Mouse (Mus musculus): ENCODE measurements around the gene Tfdp2.
A peak's percentile ranks its signal among the peaks of the same experiment; 100 is the strongest.

The Tfdp2 gene

GRCm38 (mm10) chr9:96228285-96228684 is 32.2 kb downstream of the Tfdp2 start:
- DNase-seq (ENCODE audit: extremely low spot score), result no peak

DNA sequence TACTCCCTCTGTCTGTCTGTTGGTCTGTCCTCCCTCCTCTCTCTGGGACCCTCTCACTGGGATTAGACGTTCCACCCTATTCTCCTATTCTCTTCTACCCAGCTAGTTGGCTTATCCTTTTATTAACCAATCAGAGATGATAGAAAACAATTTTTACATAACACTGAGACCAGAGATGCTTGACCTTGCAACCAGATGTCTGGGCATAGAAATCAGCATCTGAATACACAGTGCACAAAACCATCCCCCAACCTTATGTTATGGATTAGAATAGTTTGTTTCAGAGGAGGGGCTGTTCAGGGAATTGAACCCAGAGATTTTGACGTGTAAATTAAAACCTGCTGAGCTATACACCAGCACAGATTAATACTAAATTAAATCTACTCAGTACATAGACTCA is 34.2 kb downstream of the Tfdp2 start:
- DNase-seq (ENCODE audit: extremely low spot score), result no peak

DNA sequence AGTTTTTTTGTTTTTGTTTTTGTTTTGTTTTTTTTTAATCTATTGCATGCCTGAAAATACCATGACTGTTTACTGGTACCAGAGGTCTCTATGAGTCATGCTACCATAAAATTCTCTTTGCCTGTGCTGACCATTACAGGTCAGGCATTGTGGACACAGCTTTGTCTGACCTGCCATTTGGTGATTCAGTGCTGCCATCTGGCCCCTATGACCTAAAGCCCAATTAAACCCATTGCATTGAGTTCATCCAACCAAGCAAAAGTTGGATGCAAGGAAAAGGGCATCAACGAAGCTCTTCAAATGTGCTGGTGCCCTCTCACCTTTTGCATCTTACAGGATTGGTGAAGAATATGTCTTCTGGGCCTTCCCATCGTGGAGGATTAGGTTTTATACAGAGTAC is 39.4 kb downstream of the Tfdp2 start:
- peak; percentile 30 for DNase-seq (ENCODE audit: extremely low spot score)

- DNase-seq (ENCODE audit: extremely low spot score), result no peak
Observed at GRCm38 (mm10) chr9:96237391-96237790, 41.3 kb downstream of the Tfdp2 start.

GRCm38 (mm10) chr9:96238286-96238685 is 42.2 kb downstream of the Tfdp2 start:
- DNase-seq (ENCODE audit: extremely low spot score), result peak; percentile 48

DNA sequence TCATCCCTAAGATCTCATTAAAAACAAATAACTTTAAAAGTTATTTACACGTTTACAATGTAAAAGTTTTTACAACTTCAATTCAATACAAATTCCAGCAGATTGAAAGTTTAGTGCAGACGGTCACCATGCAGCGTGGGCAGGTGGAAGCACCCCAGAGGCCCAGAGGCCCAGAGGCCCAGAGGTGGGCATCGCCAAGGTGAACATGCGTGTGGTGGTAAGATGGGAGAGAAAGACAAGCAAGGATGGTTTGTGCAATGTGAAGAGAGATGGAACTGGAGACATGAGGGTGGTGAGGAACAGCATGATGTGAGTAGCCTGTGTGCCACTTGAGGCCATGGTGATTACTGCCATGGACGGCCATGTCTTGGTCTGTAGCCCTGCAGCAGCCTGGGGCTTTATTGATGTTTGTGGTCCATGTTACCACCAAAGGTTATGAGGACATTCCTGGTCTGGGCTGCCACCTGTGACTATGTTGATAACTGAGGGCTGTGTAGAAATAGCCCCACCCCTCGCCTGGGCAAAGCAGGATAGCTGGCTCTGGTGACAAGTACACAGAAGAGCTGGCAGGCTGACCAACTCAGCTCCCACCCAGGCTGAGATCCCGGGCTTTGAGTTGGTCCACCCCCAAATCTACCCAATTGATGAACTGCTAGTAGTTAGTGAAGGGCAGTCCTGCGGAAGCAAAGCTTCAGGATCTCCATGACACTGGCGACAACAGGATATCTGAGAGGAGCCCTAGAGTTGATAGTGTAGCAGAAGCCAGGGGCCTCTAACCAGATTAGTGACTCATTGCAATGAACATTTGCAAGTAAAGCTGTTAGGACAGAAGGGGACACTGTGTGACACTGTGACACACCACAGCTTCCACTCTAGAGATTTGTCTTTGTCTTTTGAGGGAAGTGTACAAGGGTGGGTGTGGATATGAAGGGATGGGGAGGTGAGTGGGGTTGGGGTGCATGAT is 45.3 kb downstream of the Tfdp2 start:
- DNase-seq (ENCODE audit: extremely low spot score), result no peak

DNA sequence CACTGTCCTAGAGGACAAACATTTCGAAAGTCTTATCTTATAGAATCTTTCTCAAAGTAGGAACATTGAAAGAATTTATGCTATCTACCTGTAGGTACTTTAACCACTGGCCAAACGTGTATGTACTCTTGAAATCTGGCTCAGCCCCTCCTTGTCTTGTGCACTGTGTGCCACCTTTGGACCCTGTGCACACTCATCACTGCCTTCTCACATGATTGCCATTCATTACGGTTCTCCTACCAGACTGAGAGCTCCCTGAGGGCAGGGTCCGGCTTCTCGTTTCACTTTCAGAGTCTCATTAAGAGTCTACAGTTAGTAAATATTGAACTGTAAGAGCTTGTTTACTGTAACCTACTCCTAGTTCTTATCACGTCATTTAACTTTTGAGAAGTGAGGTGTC is 47.8 kb downstream of the Tfdp2 start:
- DNase-seq (ENCODE audit: extremely low spot score), result no peak

DNA sequence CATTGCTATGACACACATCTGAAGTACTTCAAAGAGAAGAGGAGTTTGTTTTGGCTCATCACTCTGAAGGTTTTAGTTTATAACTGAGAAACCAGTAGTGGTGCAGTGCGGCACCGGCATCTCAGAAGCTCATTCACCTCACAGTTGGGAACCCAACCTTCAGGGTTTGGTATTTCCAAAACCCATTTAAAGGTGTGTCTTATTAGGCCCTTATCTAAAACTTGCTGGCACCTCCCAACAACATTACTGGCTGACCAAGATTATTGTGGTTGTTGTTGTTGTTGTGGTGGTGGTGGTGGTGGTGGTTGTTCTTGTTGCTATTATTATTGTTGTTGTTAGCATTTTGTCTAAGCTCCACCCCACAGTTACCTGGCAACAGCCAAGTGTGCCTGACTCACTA is 58.7 kb downstream of the Tfdp2 start:
- DNase-seq (ENCODE audit: extremely low spot score), result no peak

GRCm38 (mm10) chr9:96258478-96258877 is 62.4 kb downstream of the Tfdp2 start:
- DNase-seq (ENCODE audit: extremely low spot score), result peak; percentile 65

- DNase-seq (ENCODE audit: extremely low spot score), result peak; percentile 63
Observed at GRCm38 (mm10) chr9:96259017-96259512, 63.0 kb downstream of the Tfdp2 start.

DNA sequence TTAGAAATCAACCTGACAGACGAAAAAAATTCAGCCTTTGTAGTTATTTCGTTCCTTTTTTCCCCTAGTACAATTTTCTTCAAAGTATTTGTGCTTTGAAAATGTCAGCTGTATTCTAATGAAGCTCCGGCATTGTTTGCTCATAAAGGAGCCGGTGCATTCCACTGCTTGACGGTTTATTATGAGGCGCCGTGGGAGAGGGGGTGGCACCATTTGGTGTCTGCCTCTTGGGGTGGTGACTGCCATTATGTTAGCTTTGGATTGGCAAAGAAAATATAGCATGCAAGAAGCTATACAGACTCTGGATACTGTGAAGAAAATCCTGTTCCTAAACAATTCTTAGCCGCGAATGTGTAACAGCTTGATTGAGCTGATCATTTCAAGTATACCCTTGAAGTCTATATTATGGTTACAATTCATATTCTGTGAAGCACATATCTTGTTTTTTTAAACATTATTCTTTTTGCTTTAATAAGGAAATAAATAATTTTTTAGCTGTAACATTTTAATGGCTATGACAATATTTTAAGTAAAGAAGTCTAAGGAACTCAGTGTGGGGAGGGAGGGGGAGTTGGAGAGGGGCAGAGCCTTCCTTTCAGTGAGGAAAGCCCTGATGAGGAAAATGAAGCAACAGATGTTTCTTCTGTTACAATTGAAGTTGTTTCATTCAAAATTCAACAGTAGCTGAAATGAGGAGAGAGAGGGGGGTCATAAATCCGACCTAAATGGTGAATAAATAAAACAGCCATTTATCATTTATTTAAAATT is 63.9 kb downstream of the Tfdp2 start:
- peak; percentile 39 for DNase-seq (ENCODE audit: extremely low spot score)

DNA sequence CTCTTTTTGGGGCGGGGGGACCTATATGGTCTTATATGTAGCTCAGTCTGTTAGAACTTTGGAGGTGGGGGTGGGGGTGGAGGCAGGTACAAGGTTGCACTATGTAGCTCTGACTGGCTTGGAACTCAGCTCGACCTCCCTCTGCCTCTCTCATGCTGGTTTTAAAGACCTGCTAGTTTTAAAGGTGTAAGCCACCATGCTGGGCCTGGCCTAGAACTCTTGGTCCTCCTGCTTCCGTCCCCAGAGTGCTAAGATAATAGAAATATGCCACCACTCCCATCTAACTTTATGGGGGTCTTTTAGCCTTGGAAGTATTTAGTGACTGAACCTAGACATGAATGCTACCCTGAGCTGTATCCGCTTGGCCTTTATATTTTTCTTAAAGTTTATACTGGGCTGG is 65.0 kb downstream of the Tfdp2 start:
- no peak for DNase-seq (ENCODE audit: extremely low spot score)

- no peak for DNase-seq (ENCODE audit: extremely low spot score)
Observed at GRCm38 (mm10) chr9:96261980-96262379, 65.9 kb downstream of the Tfdp2 start.

DNA sequence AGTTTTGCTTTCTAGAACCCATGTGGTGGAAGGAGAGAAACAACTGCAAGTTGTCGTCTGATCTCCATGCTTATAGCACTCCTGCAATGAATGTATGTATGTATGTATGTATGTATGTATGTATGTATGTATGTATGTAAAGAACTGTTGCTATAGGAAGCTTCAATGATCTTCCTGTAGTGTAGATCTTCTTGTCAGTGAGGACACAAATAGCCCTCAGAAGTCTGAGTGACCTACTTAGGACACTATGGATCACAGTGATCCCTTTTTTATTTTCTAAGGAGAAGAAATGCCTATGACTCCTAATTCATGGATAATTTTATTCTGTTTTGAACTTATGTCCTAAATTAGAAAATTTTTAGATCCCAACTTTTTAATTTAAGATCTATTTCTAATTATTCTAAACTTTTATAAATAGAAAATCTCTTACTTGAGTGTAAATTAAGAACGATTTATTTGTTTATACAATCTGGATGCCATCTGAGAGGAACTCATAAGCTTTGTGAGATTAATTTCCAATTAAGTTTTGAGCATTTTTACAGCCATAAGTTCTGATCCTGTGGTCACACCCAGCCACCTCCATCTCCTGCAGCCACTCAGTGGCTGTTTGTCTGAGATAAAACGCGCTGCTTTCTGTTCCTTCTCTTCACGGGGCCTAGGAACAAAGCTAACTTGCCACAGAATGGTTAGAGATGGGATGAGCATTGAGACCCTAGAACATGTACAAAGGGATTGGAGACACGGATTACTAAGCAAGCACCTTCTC is 70.9 kb downstream of the Tfdp2 start:
- DNase-seq (ENCODE audit: extremely low spot score), result no peak

GRCm38 (mm10) chr9:96267559-96267948 is 71.5 kb downstream of the Tfdp2 start:
- no peak for DNase-seq (ENCODE audit: extremely low spot score)

- DNase-seq (ENCODE audit: extremely low spot score), result no peak
Observed at GRCm38 (mm10) chr9:96269726-96270125, 73.7 kb downstream of the Tfdp2 start.

GRCm38 (mm10) chr9:96275543-96275942 is 79.5 kb downstream of the Tfdp2 start:
- DNase-seq (ENCODE audit: extremely low spot score), result no peak

DNA sequence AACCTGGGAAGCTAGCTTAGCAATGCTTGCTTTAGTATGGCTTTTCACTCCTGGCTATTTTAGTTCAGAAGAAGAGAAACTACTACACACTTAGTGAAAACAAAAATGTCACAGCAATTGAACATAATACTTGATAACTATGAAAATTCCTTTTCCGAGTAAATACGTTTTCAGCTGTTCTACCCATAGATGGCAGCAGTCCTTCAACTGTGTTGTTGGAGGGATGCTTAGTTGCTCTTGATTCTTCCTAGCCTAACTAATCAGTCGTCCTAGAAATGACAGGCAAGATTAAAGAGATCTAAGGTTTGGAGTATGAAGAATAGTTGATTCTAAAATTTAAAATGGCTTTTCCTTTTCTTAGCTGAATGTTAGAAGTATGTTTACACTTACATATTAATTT is 85.4 kb downstream of the Tfdp2 start:
- no peak for DNase-seq (ENCODE audit: extremely low spot score)

- no peak for DNase-seq (ENCODE audit: extremely low spot score)
Observed at GRCm38 (mm10) chr9:96282082-96282481, 86.0 kb downstream of the Tfdp2 start.

DNA sequence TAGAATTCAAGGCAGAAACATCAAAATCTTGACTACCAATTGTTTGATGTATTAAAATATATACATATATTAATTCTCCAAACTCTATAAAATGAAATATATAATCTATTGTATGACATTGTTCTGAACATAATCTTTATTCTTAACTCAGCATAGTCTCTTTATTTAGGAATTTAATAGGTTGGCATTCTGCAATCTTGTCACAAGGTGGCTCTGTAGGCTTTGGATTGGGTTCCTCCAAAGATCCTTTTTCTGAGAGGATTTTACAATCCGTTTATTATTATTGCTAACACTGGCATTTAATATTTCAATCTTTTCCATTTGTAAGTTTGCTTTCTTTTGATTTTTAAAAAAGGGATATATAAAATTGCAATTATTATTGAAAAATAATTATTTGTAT is 88.8 kb downstream of the Tfdp2 start:
- DNase-seq (ENCODE audit: extremely low spot score), result no peak

DNA sequence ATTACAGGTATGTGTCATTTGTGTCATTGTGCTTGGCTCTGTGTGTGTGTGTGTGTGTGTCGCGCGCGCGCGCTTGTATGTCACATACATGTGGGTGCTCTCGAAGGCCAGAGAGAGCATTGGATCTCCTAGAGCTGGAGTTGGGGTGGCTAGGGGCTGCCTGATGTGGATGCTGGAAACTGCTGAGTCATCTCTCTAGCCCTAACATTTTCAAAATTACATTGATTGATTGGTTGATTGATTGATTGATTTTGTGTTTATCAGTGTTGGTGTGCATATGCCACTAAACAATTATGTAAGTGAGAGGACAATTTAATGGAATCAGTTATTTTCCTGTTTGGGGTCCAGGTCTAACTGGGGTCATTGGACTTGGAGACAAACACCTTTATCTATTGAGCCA is 96.1 kb downstream of the Tfdp2 start:
- no peak for DNase-seq (ENCODE audit: extremely low spot score)

All from embryo, embryonic 9.5 days (tissue).